Mouse (Mus musculus): Measurements from ENCODE around the gene Cntnap2.

DNA sequence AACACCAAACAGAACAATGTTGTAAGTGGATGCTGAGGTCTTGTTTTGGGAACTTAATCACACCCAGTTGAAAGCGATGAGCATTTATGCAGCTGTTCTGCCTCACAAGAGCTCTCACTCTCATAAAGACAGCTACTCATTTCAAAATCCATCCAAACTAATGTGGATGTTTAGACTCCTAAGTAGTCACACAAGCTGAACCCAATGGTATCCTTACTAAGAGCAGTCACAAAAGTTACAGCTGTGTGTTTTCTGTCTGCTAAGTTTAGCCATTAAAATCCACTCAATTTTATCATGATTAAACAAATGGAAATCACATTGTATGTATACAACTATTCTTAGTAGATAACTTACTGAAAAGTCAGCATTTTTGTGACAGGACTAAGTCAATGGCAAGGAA, 1173.7 kb downstream of the Cntnap2 start:
- no peak for TF ChIP-seq CTCF (conservative IDR thresholded peaks at IDR 0.05; ENCODE audit: low read length)
- no peak for TF ChIP-seq NANOG (IDR thresholded peaks at IDR 0.05; ENCODE audit: borderline replicate concordance, low read length)
